Mouse (Mus musculus) cerebral cortex, adult 2 months (tissue): ENCODE data around the gene Copa.

Experiments
- WGBS: fragments of 180-500 bp; shearing (Covaris S2); methylation state at CpG from one replicate; pipeline ENCODE4 v1.1.7; 2018; 5-methylcytosine and 5-hydroxymethylcytosine counted together

Gene Copa

DNA sequence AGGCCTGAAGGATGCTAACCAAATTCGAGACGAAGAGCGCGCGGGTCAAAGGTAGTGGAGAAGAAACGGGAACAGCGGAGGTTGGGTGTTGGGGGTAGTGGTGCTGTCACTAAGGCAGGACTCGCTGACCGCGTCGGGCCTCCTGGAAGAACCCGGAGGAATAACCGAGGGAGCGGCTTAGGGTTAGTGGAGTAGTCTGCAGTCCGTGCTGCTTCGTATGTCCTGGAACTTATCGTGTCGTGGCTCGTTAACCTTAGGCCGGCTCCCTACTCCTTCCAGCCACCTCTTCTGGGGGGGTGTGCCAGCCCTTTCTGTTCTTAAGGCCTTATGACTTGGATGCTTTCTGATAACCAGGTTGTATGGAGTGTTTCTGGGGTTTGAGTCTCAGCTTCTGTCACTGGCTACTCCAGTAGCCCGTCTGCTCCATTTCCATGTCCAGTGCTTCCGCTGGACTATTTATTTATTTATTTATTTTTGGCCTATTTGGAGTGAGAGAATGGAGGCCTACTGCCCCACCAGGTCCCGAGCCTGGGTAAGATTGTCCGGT, 643 bp downstream of the Copa start:
- WGBS, result 1% methylated on average over 24 of the region's 24 CpGs

- WGBS, result 43% methylated on average over 3 of the region's 3 CpGs
Measured at GRCm38 (mm10) chr1:172093522-172093921, 11.2 kb downstream of the Copa start.

GRCm38 (mm10) chr1:172095202-172095601, 12.9 kb downstream of the Copa start:
- WGBS, result 55% methylated on average over 6 of the region's 6 CpGs

DNA sequence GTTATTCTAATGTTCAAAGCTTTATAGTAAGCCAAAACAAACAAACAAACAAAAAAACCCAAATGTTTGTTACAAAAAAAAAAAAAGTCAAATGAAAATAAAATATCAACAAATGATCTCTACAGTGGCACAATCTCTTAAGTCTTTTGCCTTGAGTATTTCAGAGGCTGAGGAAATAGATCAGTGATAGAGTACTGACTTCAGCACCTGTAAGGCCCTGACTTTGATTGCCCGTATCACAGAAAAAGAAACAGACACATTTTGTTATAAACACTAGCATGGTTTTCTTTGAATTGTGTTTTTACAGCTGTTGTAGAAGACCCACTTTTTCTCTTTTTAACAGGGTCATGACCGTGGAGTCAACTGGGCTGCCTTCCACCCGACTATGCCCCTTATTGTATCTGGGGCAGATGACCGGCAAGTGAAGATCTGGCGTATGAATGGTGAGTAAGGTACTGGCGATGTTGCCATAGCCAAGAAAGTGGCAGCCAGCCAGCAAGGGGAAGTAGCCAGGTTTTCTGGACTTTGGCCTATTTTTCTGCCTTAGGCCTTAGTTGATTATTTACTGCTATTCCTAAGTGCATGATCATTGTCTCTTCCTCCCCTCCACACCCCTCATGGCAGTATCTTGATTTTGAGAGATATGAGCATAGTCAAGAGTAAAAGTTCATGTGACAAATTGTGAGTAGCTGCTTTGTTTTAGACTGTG, 17.1 kb downstream of the Copa start:
- WGBS, result 53% methylated on average over 6 of the region's 6 CpGs

DNA sequence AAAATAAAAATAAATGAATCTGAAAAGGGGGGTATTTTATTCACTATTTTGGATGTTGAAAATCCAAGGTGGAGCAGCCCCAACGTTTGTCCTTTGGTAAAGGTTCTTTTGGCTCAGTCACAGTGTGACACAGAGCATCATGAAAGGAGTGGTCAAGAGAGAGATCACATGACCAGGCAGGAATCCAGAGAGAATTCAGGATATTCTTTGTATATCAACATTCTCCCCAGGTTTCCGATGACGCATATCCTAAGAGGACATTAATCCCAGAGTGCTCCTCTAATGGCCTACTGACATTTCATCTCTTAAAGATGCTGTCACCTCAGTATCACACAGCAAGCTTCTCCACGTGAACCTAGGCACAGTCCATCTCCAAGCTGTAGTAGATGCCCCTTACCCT, 21.3 kb downstream of the Copa start:
- WGBS, result 75% methylated on average over 4 of the region's 4 CpGs

DNA sequence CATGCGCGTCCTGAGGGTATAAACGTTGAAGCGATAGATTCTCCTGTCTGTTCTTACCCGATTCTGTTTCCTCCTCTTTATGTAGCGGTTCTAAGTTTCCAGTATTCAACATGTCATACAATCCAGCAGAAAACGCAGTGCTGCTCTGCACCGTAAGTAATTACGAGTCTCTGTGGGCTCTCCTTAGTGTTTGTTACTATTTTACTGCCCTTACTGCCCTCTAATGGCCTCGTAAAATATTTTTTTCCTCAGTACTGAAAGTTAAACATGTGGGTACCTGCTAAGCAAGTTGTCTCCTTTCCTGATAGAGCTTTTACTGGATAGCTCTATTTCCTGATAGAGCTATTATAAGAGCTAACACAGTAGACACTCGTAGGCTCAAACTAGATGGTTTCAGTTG, 22.8 kb downstream of the Copa start:
- WGBS, result 74% methylated on average over 11 of the region's 11 CpGs

- 63% methylated on average over 10 of the region's 10 CpGs for WGBS
Measured at GRCm38 (mm10) chr1:172107777-172108477, 25.6 kb downstream of the Copa start.

DNA sequence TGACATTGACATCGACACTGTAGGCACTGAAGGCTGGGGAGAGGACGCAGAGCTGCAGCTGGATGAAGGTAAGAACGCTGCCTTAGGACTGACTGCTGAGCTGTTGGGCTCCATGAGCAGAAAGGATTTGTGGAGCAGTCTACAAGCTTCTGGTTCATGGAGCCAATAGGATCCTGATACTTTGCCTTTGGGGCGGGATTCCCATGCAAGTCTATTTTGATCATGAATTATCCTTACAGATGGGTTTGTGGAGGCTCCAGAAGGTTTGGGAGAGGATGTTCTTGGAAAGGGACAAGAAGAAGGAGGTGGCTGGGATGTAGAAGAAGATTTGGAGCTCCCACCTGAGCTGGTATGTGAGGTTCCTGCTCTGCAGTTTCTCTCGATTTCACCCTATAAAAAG, 34.6 kb downstream of the Copa start:
- WGBS, result 79% methylated on average over 5 of the region's 5 CpGs

GRCm38 (mm10) chr1:172119100-172119499, 36.8 kb downstream of the Copa start:
- 68% methylated on average over 6 of the region's 6 CpGs for WGBS

- WGBS, result 23% methylated on average over 3 of the region's 3 CpGs
Measured at GRCm38 (mm10) chr1:172119720-172120119, 37.4 kb downstream of the Copa start.

GRCm38 (mm10) chr1:172122671-172123070, 40.3 kb downstream of the Copa start:
- 67% methylated on average over 2 of the region's 2 CpGs for WGBS

- WGBS, result 79% methylated on average over 6 of the region's 6 CpGs
Measured at GRCm38 (mm10) chr1:172124572-172124971, 42.2 kb downstream of the Copa start.

- WGBS, result 1% methylated on average over 42 of the region's 42 CpGs
Measured at GRCm38 (mm10) chr1:172126376-172127347, 44.3 kb downstream of the Copa start, which contains the start of gene Pex19. Gene Pex19 (plus strand): TSS chr1:172126755.

DNA sequence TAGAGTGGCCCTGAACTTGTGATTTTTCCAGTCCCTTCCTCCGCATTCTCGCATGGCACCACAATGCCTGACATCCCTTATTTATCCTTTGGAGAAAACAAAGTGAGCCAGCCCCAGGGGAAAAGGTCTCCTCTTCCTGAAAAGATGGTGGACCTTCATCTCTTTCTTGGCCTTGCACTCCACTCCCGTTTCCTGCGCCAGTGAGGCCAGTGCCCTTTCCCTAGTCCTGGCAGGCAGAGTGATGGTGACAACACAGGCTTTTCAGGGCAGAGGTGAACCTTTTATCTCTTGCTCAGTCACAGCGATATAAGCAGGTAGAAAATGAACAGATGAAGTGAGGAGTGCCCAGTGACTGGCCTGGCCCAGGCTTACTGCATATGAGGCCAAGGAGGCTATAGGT, 45.2 kb downstream of the Copa start:
- WGBS, result 42% methylated on average over 5 of the region's 5 CpGs

DNA sequence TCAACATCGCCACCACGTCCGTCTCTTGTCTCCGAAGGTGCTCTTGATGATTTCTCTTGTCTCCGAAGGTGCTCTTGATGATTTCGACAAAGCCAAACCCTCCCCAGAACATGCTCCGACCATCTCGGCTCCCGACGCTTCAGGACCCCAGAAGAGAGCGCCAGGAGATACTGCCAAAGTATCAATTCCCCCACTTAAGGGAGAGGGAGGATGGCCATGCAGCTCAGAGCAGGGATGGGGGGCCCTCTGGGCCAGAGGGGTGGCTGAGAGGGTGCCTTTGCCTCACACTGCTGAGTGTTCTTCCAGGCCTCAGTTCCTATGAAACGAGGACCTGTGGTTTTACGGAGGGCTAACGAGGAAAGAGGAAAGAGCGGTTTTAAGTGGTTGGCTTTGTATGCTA, 46.2 kb downstream of the Copa start:
- 92% methylated on average over 15 of the region's 15 CpGs for WGBS

DNA sequence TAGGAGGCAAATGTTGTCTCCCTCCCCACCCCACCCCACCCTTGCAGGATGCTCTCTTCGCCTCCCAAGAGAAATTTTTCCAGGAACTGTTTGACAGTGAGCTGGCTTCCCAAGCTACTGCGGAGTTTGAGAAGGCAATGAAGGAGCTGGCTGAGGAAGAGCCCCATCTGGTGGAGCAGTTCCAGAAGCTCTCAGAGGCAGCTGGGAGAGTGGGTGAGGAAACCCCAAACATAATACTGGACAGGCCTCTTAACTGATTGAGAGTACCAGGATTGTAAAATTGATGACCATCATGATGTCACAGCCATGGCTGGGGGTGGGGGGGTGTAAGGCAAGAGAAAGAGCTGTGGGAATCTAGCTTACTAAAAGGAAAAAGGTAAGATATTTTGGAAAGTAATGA, 46.8 kb downstream of the Copa start:
- WGBS, result 25% methylated on average over 2 of the region's 2 CpGs

DNA sequence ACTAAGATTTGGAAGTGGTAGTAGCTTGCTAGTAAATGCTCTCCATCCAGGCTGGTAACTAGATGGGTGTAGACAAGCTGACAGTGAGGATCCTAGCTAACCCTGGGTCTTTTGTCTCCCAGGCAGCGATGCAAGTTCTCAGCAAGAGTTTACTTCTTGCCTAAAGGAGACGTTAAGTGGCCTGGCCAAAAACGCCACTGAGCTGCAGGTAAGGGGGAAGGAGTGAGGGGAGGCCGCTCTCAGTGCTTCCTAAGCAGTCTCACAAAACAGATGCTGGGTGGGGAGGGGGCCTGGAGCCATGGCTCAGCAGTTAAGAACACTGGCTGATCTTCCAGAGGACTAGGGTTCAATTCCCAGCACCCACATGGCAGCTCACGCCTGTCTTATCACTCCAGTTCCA, 47.5 kb downstream of the Copa start:
- WGBS, result 95% methylated on average over 5 of the region's 5 CpGs

DNA sequence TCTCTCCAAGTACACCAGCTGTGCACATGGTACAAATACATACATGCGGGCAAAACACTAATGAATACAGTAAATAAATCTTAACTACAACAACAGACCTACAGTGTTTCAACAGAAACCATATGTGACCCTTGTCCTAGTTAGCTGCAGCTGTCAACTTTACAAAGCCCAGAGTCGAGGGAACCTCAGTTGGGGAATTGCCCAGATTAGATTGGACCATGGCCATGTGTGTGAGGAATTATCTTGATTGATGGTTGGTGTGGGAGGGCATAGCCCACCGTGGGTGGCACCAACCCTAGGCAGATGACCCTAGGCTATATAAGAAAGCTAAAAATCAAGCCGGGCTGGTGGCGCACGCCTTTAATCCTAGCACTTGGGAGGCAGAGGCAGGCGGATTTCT, 50.0 kb downstream of the Copa start:
- 80% methylated on average over 7 of the region's 7 CpGs for WGBS

DNA sequence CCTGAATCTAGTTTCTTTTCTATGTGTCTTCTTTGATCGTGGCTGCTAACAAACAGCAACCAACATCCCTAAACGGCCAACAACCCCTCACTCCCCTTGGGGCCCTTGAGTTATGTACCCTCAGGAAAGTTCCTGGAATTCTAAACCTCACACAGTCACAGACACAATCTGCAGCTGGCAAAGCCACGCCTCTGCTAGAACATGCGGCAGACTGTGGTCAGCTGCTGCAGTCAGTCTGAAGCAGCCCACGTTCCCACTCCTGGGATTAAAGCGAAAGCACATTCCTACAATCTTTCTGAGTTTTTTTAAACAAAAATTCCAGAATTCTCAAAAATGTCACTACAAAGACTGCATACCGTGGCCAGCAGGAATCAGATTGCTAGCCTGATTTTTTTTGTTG, 51.2 kb downstream of the Copa start:
- 73% methylated on average over 7 of the region's 7 CpGs for WGBS

DNA sequence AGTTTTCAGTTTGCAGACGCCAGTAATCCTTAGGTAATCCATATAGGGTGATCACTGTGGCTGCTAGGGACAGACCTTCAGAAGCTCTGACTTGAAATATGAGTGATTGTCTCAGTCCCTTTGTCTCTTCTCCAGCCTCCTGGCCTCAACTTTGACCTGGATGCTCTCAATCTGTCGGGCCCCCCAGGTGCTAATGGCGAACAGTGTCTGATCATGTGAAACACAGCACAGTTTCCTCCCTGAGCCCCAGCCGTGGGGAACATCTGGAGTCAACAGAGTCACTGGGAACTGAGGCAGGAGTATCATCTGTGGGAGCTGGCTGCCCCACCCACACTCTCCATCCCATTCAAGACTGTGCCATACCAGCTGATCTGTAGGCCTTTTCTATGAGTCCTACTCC, 51.7 kb downstream of the Copa start:
- WGBS, result 88% methylated on average over 4 of the region's 4 CpGs

GRCm38 (mm10) chr1:172140160-172140559, 57.8 kb downstream of the Copa start:
- 62% methylated on average over 2 of the region's 2 CpGs for WGBS

DNA sequence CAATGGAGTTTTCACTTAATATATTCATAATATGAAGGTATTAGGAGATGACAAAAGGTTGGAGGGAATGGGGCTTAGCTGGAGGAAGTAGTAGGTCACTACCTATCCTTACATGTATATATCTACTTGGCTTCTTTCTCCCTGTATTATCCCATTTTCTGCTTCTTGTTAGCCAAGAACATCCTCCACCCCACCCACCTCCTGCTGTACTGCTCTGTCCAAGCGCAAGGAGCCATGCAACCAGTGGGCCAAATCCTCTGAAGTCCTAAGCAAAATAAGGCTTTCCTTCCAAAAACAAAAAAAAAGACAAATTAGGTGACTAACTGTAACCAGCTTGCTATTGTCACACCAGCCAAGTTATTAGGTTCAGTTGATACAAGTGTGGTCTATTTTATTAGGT, 58.5 kb downstream of the Copa start:
- 54% methylated on average over 1 of the region's 1 CpGs for WGBS
